Mouse (Mus musculus) liver, embryonic 12.5 days (tissue): ENCODE results near the gene Hap1. TPM values are rescaled to one million over a fixed set of nuclear protein-coding genes. Genes with fewer than 3 reads are reported as not detected.
"Not testable (repeated sequence)": the region's sequence is repeated elsewhere in the genome, so short reads cannot be mapped to it uniquely, and the experiment has no call there.

Source experiments
- ATAC-seq: fragments of 200-750 bp; cut with Nextera tagmentation; 2 replicates; pipeline ENCODE4 v1.8.0; 2017; ENCODE audit warnings: moderate number of reproducible peaks, mild to moderate bottlenecking, moderate library complexity
- H3K27ac ChIP-seq: fragments of 300-500 bp; sonication (generic); 2 replicates; pipeline ENCODE4 v1.5.1; 2016; ENCODE audit warnings: mild to moderate bottlenecking
- H3K27me3 ChIP-seq: fragments of 300-500 bp; sonication (generic); replicated peaks from 2 replicates; pipeline ENCODE4 v1.6.1; 2016; ENCODE audit warnings: mild to moderate bottlenecking, moderate library complexity
- H3K36me3 ChIP-seq: fragments of 300-500 bp; sonication (generic); 2 replicates; pipeline ENCODE4 v1.6.1; 2016; ENCODE audit warnings: mild to moderate bottlenecking, moderate library complexity
- H3K4me1 ChIP-seq: fragments of 300-500 bp; sonication (generic); 2 replicates; pipeline ENCODE4 v1.6.1; 2016
- H3K4me2 ChIP-seq: fragments of 300-500 bp; sonication (generic); 2 replicates; pipeline ENCODE4 v1.6.1; 2016; ENCODE audit warnings: mild to moderate bottlenecking, moderate library complexity
- H3K4me3 ChIP-seq: fragments of 300-500 bp; sonication (generic); 2 replicates; pipeline ENCODE4 v1.5.1; 2016; ENCODE audit warnings: mild to moderate bottlenecking, moderate library complexity
- H3K9ac ChIP-seq: fragments of 300-500 bp; sonication (generic); 2 replicates; pipeline ENCODE4 v1.6.1; 2016; ENCODE audit warnings: mild to moderate bottlenecking, moderate library complexity
- H3K9me3 ChIP-seq: fragments of 300-500 bp; sonication (generic); replicated peaks from 2 replicates; pipeline ENCODE4 v1.6.1; 2016; ENCODE audit warnings: mild to moderate bottlenecking, moderate library complexity
- WGBS: fragments of 180-500 bp; shearing (Covaris S2); methylation state at CpG from one replicate; pipeline ENCODE4 v1.1.7; 2016; ENCODE audit not compliant: insufficient replicate concordance; 5-methylcytosine and 5-hydroxymethylcytosine counted together
- polyA plus RNA-seq: library from polyadenylated mRNA; unstranded; fragments of >200 nt; fragmentation: Nextera tagmentation; extraction: Ambion mirVana; gene quantifications from 2 replicates; pipeline ENCODE4 v1.2.1, GENCODE M21; 2016

Gene Hap1
- polyA plus RNA-seq, 1 experiment from 2014 or later, result 0.43 TPM

DNA sequence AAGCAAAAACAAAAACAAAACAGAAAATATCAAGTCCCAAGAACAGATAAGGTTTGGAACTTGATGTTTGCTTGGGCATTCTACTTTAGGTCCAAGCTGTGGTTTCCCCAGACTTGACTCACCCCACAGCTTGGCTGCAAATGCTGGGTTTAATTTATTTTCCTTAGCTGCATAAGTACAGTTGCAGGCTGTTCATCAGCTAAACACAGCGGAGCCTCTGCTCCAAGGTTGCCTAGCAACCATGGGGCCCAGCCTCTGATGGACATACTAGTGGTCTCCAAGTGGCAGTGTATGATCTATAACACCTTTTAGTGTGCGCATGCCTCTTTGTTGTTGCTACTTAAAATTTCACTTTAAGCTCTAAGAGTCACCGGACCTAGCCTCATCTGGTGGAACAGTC lies 20.2 kb downstream of the Hap1 start:
- Histone ChIP-seq H3K36me3 (no peaks in the 10 kb centered on the region), H3K9me3 (no peaks in the 10 kb centered on the region), H3K4me1 (no peaks in the 10 kb centered on the region), H3K27me3 (peaks cover 34% of the 10 kb centered on the region), H3K27ac (no peak overlapping the region), H3K9ac (no peak overlapping the region), H3K4me3 (no peak overlapping the region), H3K4me2 (no peak overlapping the region)
- no peak for ATAC-seq
- 67% methylated on average over 3 of the region's 3 CpGs for WGBS

- H3K27ac ChIP-seq, result no peak within 1 kb of the TSS
- H3K36me3 ChIP-seq, result no peaks in the 10 kb centered on the region
- H3K4me2 ChIP-seq, result no peak within 1 kb of the TSS
- H3K4me3 ChIP-seq, result no peak within 1 kb of the TSS
- WGBS, result 58% methylated on average over 6 of the region's 6 CpGs
- H3K9ac ChIP-seq, result no peak within 1 kb of the TSS
- no peak for ATAC-seq
- no peaks in the 10 kb centered on the region for H3K9me3 ChIP-seq
- peaks cover 42% of the 10 kb centered on the region for H3K27me3 ChIP-seq
- no peaks in the 10 kb centered on the region for H3K4me1 ChIP-seq
Observed at GRCm38 (mm10) chr11:100333944-100334457, 21.9 kb downstream of the Hap1 start, which contains the start of gene Gast. Gene Gast (plus strand): TSS chr11:100334407.

GRCm38 (mm10) chr11:100332766-100333515 lies 23.0 kb downstream of the Hap1 start:
- Histone ChIP-seq H3K9me3 (no peaks in the 10 kb centered on the region), H3K4me1 (no peaks in the 10 kb centered on the region), H3K9ac (no peak overlapping the region), H3K27me3 (peaks cover 31% of the 10 kb centered on the region), H3K4me3 (no peak overlapping the region), H3K36me3 (no peaks in the 10 kb centered on the region), H3K4me2 (no peak overlapping the region), H3K27ac (no peak overlapping the region)
- 57% methylated on average over 9 of the region's 9 CpGs for WGBS
- ATAC-seq, result no peak

GRCm38 (mm10) chr11:100330816-100331375 lies 25.0 kb downstream of the Hap1 start:
- 54% methylated on average over 8 of the region's 8 CpGs for WGBS
- H3K4me3 ChIP-seq, ATAC-seq: not testable (repeated sequence)

DNA sequence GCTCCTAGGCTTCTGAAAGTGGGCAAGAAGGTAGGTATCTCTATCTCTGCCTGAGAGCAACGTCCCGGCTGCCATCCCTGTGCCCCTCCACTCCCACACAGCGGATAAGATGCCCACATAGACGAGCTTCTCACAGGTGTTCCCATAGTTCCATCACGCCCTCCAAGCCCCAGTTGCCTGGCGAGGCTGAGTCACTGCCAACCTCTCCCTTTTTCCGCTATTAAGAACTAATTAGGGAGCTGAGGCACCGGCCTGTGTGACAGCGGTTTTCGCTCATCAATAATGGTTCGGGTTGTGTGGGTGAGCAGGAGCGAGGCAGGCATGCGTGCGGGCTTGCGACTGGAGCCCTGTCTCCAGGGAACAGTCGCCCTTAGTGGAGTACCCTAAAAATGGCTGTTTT lies 25.7 kb downstream of the Hap1 start:
- Histone ChIP-seq H3K27ac (no peak overlapping the region), H3K36me3 (no peaks in the 10 kb centered on the region), H3K9ac (no peak overlapping the region), H3K27me3 (peaks cover 28% of the 10 kb centered on the region; the same call in 1 of the 2 replicates), H3K4me3 (no peak overlapping the region), H3K4me2 (no peak overlapping the region), H3K4me1 (no peaks in the 10 kb centered on the region; the same call in 1 of the 2 replicates), H3K9me3 (no peaks in the 10 kb centered on the region)
- no peak for ATAC-seq
- WGBS, result 51% methylated on average over 16 of the region's 16 CpGs

More at GRCm38 (mm10) chr11:100330816-100331375, 25.0 kb downstream of the Hap1 start:
- not testable (repeated sequence) for H3K9me3 ChIP-seq, H3K4me2 ChIP-seq, H3K36me3 ChIP-seq, H3K9ac ChIP-seq, H3K4me1 ChIP-seq, H3K27ac ChIP-seq
- H3K27me3 ChIP-seq, result peaks cover 28% of the 10 kb centered on the region; the same call in 1 of the 2 replicates

- Histone ChIP-seq H3K27ac (no peak overlapping the region), H3K27me3 (peaks cover 21% of the 10 kb centered on the region; the same call in 1 of the 2 replicates), H3K4me1 (no peaks in the 10 kb centered on the region; the same call in 1 of the 2 replicates), H3K4me3 (no peak overlapping the region), H3K4me2 (no peak overlapping the region), H3K9me3 (no peaks in the 10 kb centered on the region), H3K36me3 (peaks cover 3% of the 10 kb centered on the region), H3K9ac (no peak overlapping the region)
- 64% methylated on average over 6 of the region's 6 CpGs for WGBS
- no peak for ATAC-seq
Observed at GRCm38 (mm10) chr11:100327761-100328160, 28.2 kb downstream of the Hap1 start.

DNA sequence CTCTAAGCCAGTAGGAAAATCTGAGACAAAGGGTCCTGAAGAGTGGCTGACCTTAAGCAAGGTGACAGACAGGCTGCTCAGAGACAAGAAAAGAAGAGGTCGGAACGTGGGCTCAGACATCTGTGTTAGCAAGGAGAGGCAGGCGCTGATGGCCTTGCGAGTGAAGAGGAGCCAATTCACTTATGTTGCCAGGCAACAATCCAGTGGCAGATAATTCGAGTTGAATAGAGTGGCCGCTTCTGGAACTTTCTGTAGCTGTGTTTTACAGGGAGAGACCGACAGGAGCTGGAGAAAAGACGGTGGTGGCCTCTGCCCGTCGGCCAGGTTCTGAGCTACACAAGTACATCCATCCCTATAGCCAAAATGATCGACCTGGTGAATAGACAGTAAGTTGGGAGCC lies 28.6 kb downstream of the Hap1 start:
- Histone ChIP-seq H3K9me3 (no peaks in the 10 kb centered on the region), H3K27me3 (peaks cover 16% of the 10 kb centered on the region; the same call in 1 of the 2 replicates), H3K27ac (no peak overlapping the region), H3K9ac (no peak overlapping the region), H3K4me2 (no peak overlapping the region), H3K4me3 (no peak overlapping the region), H3K4me1 (peaks cover 3% of the 10 kb centered on the region; the same call in 1 of the 2 replicates), H3K36me3 (peaks cover 7% of the 10 kb centered on the region)
- whole genome bisulfite sequencing, result 70% methylated on average over 11 of the region's 11 CpGs
- ATAC-seq, result no peak

GRCm38 (mm10) chr11:100325062-100325629 lies 30.8 kb downstream of the Hap1 start:
- no peak for ATAC-seq
- Histone ChIP-seq H3K36me3 (peaks cover 27% of the 10 kb centered on the region), H3K9me3 (no peaks in the 10 kb centered on the region), H3K27me3 (peaks cover 4% of the 10 kb centered on the region; the same call in 1 of the 2 replicates), H3K27ac (no peak overlapping the region), H3K4me3 (no peak overlapping the region), H3K4me2 (no peak overlapping the region), H3K9ac (no peak overlapping the region), H3K4me1 (peaks cover 17% of the 10 kb centered on the region)
- WGBS, result 71% methylated on average over 11 of the region's 11 CpGs

- 9% methylated on average over 3 of the region's 3 CpGs for WGBS
- H3K27ac ChIP-seq, result no peak overlapping the region
- no peak for ATAC-seq
Observed at GRCm38 (mm10) chr11:100323578-100323977, 32.4 kb downstream of the Hap1 start.

DNA sequence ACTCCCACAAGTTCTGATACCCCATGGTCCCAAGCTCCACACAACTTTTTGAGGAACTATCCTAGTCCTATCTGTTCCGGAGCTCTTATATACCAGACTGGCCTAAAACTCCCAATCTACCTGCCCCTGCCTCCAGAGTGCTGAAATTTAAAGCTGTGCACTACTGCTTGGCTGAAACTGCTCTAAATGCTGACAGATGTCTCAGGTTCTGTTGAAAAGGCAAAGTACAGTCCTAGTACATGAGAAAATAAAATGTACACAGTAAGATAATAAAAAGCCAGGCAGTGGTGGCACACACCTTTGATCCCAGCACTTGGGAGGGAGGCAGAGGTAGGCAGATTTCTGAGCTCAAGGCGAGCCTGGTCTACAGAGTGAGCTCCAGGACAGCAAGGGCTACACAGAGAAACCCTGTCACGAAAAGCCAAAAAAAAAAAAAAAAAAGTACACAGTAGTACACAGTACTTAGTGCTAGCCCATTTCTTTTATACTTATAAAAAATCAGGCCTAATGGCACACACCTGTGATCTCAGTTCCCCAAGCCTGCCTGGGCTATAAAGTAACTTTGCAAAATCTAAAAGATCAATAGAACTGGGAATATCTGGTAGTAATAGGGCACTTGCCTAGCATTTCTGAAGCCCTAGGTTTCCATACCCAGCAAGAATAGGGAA lies 33.2 kb downstream of the Hap1 start:
- peaks cover 27% of the 10 kb centered on the region for H3K36me3 ChIP-seq
- peak overlapping the region; percentile 66 for H3K27ac ChIP-seq
- H3K27me3 ChIP-seq, result no peaks in the 10 kb centered on the region
- WGBS, result 51% methylated on average over 3 of the region's 3 CpGs
- peaks cover 32% of the 10 kb centered on the region for H3K4me1 ChIP-seq
- ATAC-seq, result no peak
- no peak overlapping the region for H3K4me3 ChIP-seq
- H3K4me2 ChIP-seq, result peak overlapping the region; percentile 73; the same call in 1 of the 2 replicates
- H3K9ac ChIP-seq, result no peak overlapping the region
- no peaks in the 10 kb centered on the region for H3K9me3 ChIP-seq

More at GRCm38 (mm10) chr11:100323578-100323977, 32.4 kb downstream of the Hap1 start:
- H3K9ac ChIP-seq, result no peak overlapping the region
- H3K4me2 ChIP-seq, result no peak overlapping the region
- no peaks in the 10 kb centered on the region for H3K9me3 ChIP-seq
- H3K27me3 ChIP-seq, result no peaks in the 10 kb centered on the region
- H3K4me3 ChIP-seq, result no peak overlapping the region
- peaks cover 23% of the 10 kb centered on the region for H3K4me1 ChIP-seq
- H3K36me3 ChIP-seq, result peaks cover 27% of the 10 kb centered on the region

GRCm38 (mm10) chr11:100321479-100322305 lies 34.2 kb downstream of the Hap1 start:
- peak overlapping the region; percentile 41; the same call in 1 of the 2 replicates for H3K9ac ChIP-seq
- H3K27ac ChIP-seq, result peak overlapping the region; percentile 66
- ATAC-seq, H3K27me3 ChIP-seq, H3K9me3 ChIP-seq: not testable (repeated sequence)
- peak overlapping the region; percentile 80 for H3K4me3 ChIP-seq
- WGBS, result 73% methylated on average over 7 of the region's 7 CpGs
- H3K36me3 ChIP-seq, result peaks cover 27% of the 10 kb centered on the region
- H3K4me1 ChIP-seq, result peaks cover 39% of the 10 kb centered on the region
- peak overlapping the region; percentile 73 for H3K4me2 ChIP-seq
